8 mouse cellular contexts compared by ENCODE assay signal in the genomic region with DNA sequence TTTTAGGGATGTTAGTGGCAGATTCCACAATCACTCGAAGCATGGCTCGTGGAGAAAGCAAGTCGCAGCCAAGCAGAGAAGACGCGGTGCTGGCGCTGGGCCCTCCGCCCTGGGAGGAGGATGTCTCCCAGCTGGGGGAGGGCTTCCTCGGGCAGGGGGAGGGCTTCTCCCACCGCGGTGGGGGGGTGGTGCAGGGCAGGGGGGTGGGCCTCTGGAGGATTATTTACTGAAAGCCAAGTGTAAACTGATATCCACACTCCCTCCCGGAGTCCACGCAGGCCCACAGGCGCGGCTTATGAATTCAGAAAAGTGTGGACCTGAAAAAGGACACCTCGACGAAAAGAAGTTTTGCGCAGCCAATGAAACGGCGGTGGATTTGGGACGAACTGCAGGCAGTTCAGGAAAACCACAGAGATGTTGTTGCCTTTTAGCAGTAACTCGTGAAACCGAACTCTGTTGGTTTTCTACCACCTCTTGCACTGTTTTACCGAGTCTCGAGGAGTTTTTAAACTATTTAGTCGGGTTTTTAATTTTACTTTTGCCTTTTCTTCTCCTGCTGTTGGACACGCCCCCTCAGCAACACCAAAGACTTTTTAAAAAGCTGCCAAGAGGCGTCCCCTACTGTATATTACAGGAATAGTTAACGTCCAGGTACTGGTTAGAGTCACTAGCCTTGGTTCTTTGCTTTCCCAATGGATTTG. TPM values are rescaled to one million over a fixed set of nuclear protein-coding genes. Genes with fewer than 3 reads are reported as not detected.
DNase-seq lines count a peak whose midpoint lies in the region; ATAC-seq and TF ChIP-seq lines count a peak whose summit lies in the region.

A gene (minus strand): TSS at position 297 of the 701 bp plus-strand sequence.

- H3K27ac ChIP-seq in ES-E14 (ENCODE audit: insufficient read depth, low read depth, low read length, poor library complexity, severe bottlenecking), result no peak within 1 kb of the TSS; the same call in 1 of the 2 replicates
- no peak within 1 kb of the TSS for H3K27ac ChIP-seq in forebrain, postnatal 0 days (ENCODE audit: low read depth, low read length)
- H3K27ac ChIP-seq in hindbrain, embryonic 11.5 days (ENCODE audit: low read depth, low read length), result no peak within 1 kb of the TSS
- peak within 1 kb of the TSS; percentile 66; the same call in 1 of the 2 replicates for H3K27ac ChIP-seq in limb, embryonic 13.5 days
- H3K27ac ChIP-seq in midbrain, embryonic 12.5 days (replicated peaks), result no peak within 1 kb of the TSS
- H3K27ac ChIP-seq in thymus, adult 2 months (ENCODE audit: control insufficient read depth, insufficient read depth, low read length), result no peak within 1 kb of the TSS

- peak; percentile 56 for TF ChIP-seq CTCF in forebrain, postnatal 0 days (IDR thresholded peaks at IDR 0.05; ENCODE audit: low read depth)
- TF ChIP-seq CTCF in thymus, adult 2 months (IDR thresholded peaks at IDR 0.05; ENCODE audit: borderline replicate concordance, control insufficient read depth, extremely low read depth, insufficient read depth, low read length, poor library complexity), result no peak

- H3K9me3 ChIP-seq in ES-E14 (ENCODE audit: control insufficient read depth, insufficient read depth, low read depth, low read length), result no peaks in the 10 kb centered on the region
- no peaks in the 10 kb centered on the region for H3K9me3 ChIP-seq in forebrain, postnatal 0 days (ENCODE audit: low read length)
- H3K9me3 ChIP-seq in hindbrain, embryonic 11.5 days (ENCODE audit: control insufficient read depth, low read length), result no peaks in the 10 kb centered on the region
- no peaks in the 10 kb centered on the region for H3K9me3 ChIP-seq in limb, embryonic 13.5 days
- H3K9me3 ChIP-seq in midbrain, embryonic 12.5 days, result no peaks in the 10 kb centered on the region

- H3K36me3 ChIP-seq in ES-E14 (ENCODE audit: control insufficient read depth, insufficient read depth, low read length, poor library complexity, severe bottlenecking), result no peaks in the 10 kb centered on the region
- no peaks in the 10 kb centered on the region for H3K36me3 ChIP-seq in forebrain, postnatal 0 days (ENCODE audit: insufficient read depth)
- H3K36me3 ChIP-seq in hindbrain, embryonic 11.5 days (ENCODE audit: control insufficient read depth, insufficient read depth, low read length), result no peaks in the 10 kb centered on the region
- no peaks in the 10 kb centered on the region for H3K36me3 ChIP-seq in limb, embryonic 13.5 days
- no peaks in the 10 kb centered on the region for H3K36me3 ChIP-seq in midbrain, embryonic 12.5 days
- no peaks in the 10 kb centered on the region for H3K36me3 ChIP-seq in thymus, adult 2 months (ENCODE audit: control insufficient read depth, insufficient read depth, low read length)

- no peak for DNase-seq in ES-E14 (ENCODE audit: low read depth, low spot score)
- DNase-seq in adrenal gland, postnatal 10 days, result peak; percentile 59
- DNase-seq in forebrain, postnatal 0 days, result peak; percentile 55
- peak; percentile 46 for DNase-seq in hindbrain, embryonic 11.5 days (ENCODE audit: low spot score)
- DNase-seq in thymus, adult 2 months, result peak; percentile 32

- peak within 1 kb of the TSS; percentile 52 to 58 for H3K4me3 ChIP-seq in ES-E14 (ENCODE audit: insufficient read depth in 1 of 2, low read depth in 1 of 2, low read length in 2 of 2, poor library complexity in 1 of 2, severe bottlenecking in 1 of 2)
- peak within 1 kb of the TSS; percentile 32 for H3K4me3 ChIP-seq in forebrain, postnatal 0 days (ENCODE audit: low read depth, low read length)
- H3K4me3 ChIP-seq in hindbrain, embryonic 11.5 days (ENCODE audit: low read depth, low read length), result peak within 1 kb of the TSS; percentile 30
- H3K4me3 ChIP-seq in limb, embryonic 13.5 days, result peak within 1 kb of the TSS; percentile 52
- H3K4me3 ChIP-seq in midbrain, embryonic 12.5 days, result peak within 1 kb of the TSS; percentile 37
- H3K4me3 ChIP-seq in thymus, adult 2 months (ENCODE audit: control insufficient read depth, insufficient read depth, low read length), result peak within 1 kb of the TSS; percentile 30

- peak within 1 kb of the TSS; percentile 62 for H3K4me2 ChIP-seq in forebrain, postnatal 0 days (ENCODE audit: low read depth)
- peak within 1 kb of the TSS; percentile 59 for H3K4me2 ChIP-seq in hindbrain, embryonic 11.5 days (replicated peaks; ENCODE audit: low read depth, low read length)
- H3K4me2 ChIP-seq in limb, embryonic 13.5 days (replicated peaks), result peak within 1 kb of the TSS; percentile 77
- peak within 1 kb of the TSS; percentile 66 for H3K4me2 ChIP-seq in midbrain, embryonic 12.5 days (replicated peaks)

- TF ChIP-seq POLR2A in thymus, adult 2 months (IDR thresholded peaks at IDR 0.05; ENCODE audit: control insufficient read depth, extremely low read depth, insufficient read depth, low read length, poor library complexity), result no peak

- H3K4me1 ChIP-seq in ES-E14 (ENCODE audit: control insufficient read depth in 2 of 2, insufficient read depth in 2 of 2, low read length in 2 of 2, poor library complexity in 1 of 2), result peaks cover 7 to 8% of the 10 kb centered on the region in 2 experiments
- H3K4me1 ChIP-seq in forebrain, postnatal 0 days (ENCODE audit: insufficient read depth), result no peaks in the 10 kb centered on the region
- H3K4me1 ChIP-seq in hindbrain, embryonic 11.5 days (replicated peaks; ENCODE audit: control insufficient read depth, insufficient read depth, low read length), result no peaks in the 10 kb centered on the region
- H3K4me1 ChIP-seq in limb, embryonic 13.5 days, result peaks cover 12% of the 10 kb centered on the region
- peaks cover 13% of the 10 kb centered on the region; the same call in 1 of the 2 replicates for H3K4me1 ChIP-seq in midbrain, embryonic 12.5 days
- H3K4me1 ChIP-seq in thymus, adult 2 months (replicated peaks; ENCODE audit: control insufficient read depth, insufficient read depth, low read length), result no peaks in the 10 kb centered on the region

- under 1% methylated on average over 28 of the region's 28 CpGs for WGBS in forebrain, postnatal 0 days
- WGBS in hindbrain, embryonic 11.5 days, result under 1% methylated on average over 28 of the region's 28 CpGs
- WGBS in limb, embryonic 13.5 days, result under 1% methylated on average over 28 of the region's 28 CpGs
- 1% methylated on average over 28 of the region's 28 CpGs for WGBS in midbrain, embryonic 12.5 days
- under 1% methylated on average over 28 of the region's 28 CpGs for WGBS in thymus, adult 2 months

- peak within 1 kb of the TSS; percentile 42; the same call in 1 of the 2 replicates for H3K9ac ChIP-seq in ES-E14 (ENCODE audit: insufficient read depth, low read depth, low read length, poor library complexity, severe bottlenecking)
- peak within 1 kb of the TSS; percentile 15 for H3K9ac ChIP-seq in forebrain, postnatal 0 days
- peak within 1 kb of the TSS; percentile 47; the same call in 1 of the 2 replicates for H3K9ac ChIP-seq in hindbrain, embryonic 11.5 days (ENCODE audit: low read depth, low read length)
- peak within 1 kb of the TSS; percentile 70 for H3K9ac ChIP-seq in limb, embryonic 13.5 days
- peak within 1 kb of the TSS; percentile 54; the same call in 1 of the 2 replicates for H3K9ac ChIP-seq in midbrain, embryonic 12.5 days (replicated peaks)

- in situ Hi-C loops in ES-E14 (cut with MboI; ENCODE audit: low sequenced_read_pairs in 2 of 2, unreplicated experiment in 2 of 2), result no loop called here

- peak; percentile 38; the same call in 1 of the 2 replicates for ATAC-seq in forebrain, postnatal 0 days
- no peak for ATAC-seq in hindbrain, embryonic 11.5 days (ENCODE audit: low FRiP score)
- peak; percentile 83 for ATAC-seq in limb, embryonic 13.5 days (ENCODE audit: low FRiP score, low read depth)
- no peak for ATAC-seq in midbrain, embryonic 12.5 days (ENCODE audit: low FRiP score, low read depth)
- no peak for ATAC-seq in erythroid progenitor cell, adult 5-6 weeks (replicated peaks; ENCODE audit: low FRiP score, poor library complexity, severe bottlenecking)

- H3K27me3 ChIP-seq in forebrain, postnatal 0 days (ENCODE audit: insufficient read depth, low read length), result peaks cover 4% of the 10 kb centered on the region
- H3K27me3 ChIP-seq in hindbrain, embryonic 11.5 days (ENCODE audit: control insufficient read depth, insufficient read depth, low read length), result peaks cover 11% of the 10 kb centered on the region
- 0 out of 2 replicates have a peak, but pooled peaks cover 5% of the 10 kb centered on the region for H3K27me3 ChIP-seq in limb, embryonic 13.5 days
- peaks cover 43% of the 10 kb centered on the region for H3K27me3 ChIP-seq in midbrain, embryonic 12.5 days
- H3K27me3 ChIP-seq in thymus, adult 2 months (ENCODE audit: control insufficient read depth, insufficient read depth, low read length), result no peaks in the 10 kb centered on the region; the same call in 1 of the 2 replicates

TF ChIP-seq in ES-E14, 5 proteins besides CTCF, POLR2A, EP300 and RAD21:
- TF ChIP-seq HCFC1 (IDR thresholded peaks at IDR 0.05; ENCODE audit: borderline replicate concordance, insufficient read depth, low read length) (no peak), CHD2 (IDR thresholded peaks at IDR 0.05; ENCODE audit: low read depth, low read length) (no peak), ZC3H11A (IDR thresholded peaks at IDR 0.05; ENCODE audit: borderline replicate concordance, low read depth, low read length) (no peak), ZNF384 (IDR thresholded peaks at IDR 0.05; ENCODE audit: low read depth, low read length) (no peak), MAFK (IDR thresholded peaks at IDR 0.05; ENCODE audit: insufficient read depth, low read depth, low read length) (no peak)

RNA-seq across cellular contexts. Expression of the gene that starts here (rescaled TPM):
- total RNA-seq in ES-E14 (2012; rRNA removed), result 29.8 and 44.3 TPM in 2 replicates
- total RNA-seq in adrenal gland, postnatal 10 days (2021), result 10 to 100 TPM; 15.1 to 16.0 TPM
- total RNA-seq in forebrain, postnatal 0 days (2014; rRNA removed), result 4.8 and 5.1 TPM in 2 replicates
- 1.4 and 1.5 TPM in 2 replicates for polyA plus RNA-seq in forebrain, postnatal 0 days (2015; fragmentation: Nextera tagmentation; extraction: Ambion mirVana)
- 3.4 and 5.3 TPM in 2 replicates for polyA plus RNA-seq in hindbrain, embryonic 11.5 days (2014; fragmentation: Nextera tagmentation; extraction: Ambion mirVana)
- 12.6 and 14.2 TPM in 2 replicates for polyA plus RNA-seq in limb, embryonic 13.5 days (2015; fragmentation: Nextera tagmentation; extraction: Ambion mirVana)
- polyA plus RNA-seq in midbrain, embryonic 12.5 days (2016; fragmentation: Nextera tagmentation; extraction: Ambion mirVana), result 4.8 and 5.5 TPM in 2 replicates
- 6.4 and 8.1 TPM in 2 replicates for polyA plus RNA-seq in thymus, adult 2 months (2012; rRNA removed)
- 0.84 and 1.8 TPM in 2 replicates for total RNA-seq in erythroid progenitor cell, adult 5-6 weeks (2015; ENCODE audit: low replicate concordance)
- 2.0 and 4.5 TPM in 2 replicates for total RNA-seq in erythroid progenitor cell, adult 5-6 weeks (2017; ENCODE audit: low replicate concordance)

Comparison
In these comparisons a context has a peak if more than half of its experiments do, and no peak if none do; other contexts are left out.
1. H3K9ac ChIP-seq: peak in every context shown above with its lines; median percentile 70 in limb, embryonic 13.5 days; 54 in midbrain, embryonic 12.5 days; 47 in hindbrain, embryonic 11.5 days; 42 in ES-E14; 15 in forebrain, postnatal 0 days.
2. ATAC-seq: peak in forebrain, postnatal 0 days (single experiment) and limb, embryonic 13.5 days (single experiment); none in hindbrain, embryonic 11.5 days (single experiment), midbrain, embryonic 12.5 days (single experiment) and erythroid progenitor cell, adult 5-6 weeks (single experiment).
3. Peak in every context shown above with its lines, with median percentiles within 50 percentile points of each other: H3K4me3 ChIP-seq and H3K4me2 ChIP-seq.